ENCODE assay signal across 8 mouse cellular contexts in genomic region chr5:66730621-66731301, GRCm38 (mm10). TPM values are rescaled to one million over a fixed set of nuclear protein-coding genes. Genes with fewer than 3 reads are reported as not detected.
DNase-seq lines count a peak whose midpoint lies in the region; ATAC-seq and TF ChIP-seq lines count a peak whose summit lies in the region.

No protein-coding gene starts in this region.

- ATAC-seq in heart, postnatal 0 days (ENCODE audit: insufficient read depth, low read depth): peak; percentile 41; the same call in 1 of the 2 replicates
- no peak for ATAC-seq in heart, embryonic 11.5 days (replicated peaks; ENCODE audit: insufficient number of reproducible peaks, low FRiP score, low TSS enrichment)
- ATAC-seq in hindbrain, embryonic 12.5 days (ENCODE audit: low FRiP score): peak; percentile 94
- ATAC-seq in neural tube, embryonic 13.5 days (ENCODE audit: low read depth): peak; percentile 96
- no peak for ATAC-seq in megakaryocyte-erythroid progenitor cell, adult 5-6 weeks (replicated peaks; ENCODE audit: low FRiP score, low TSS enrichment, poor library complexity, severe bottlenecking)
- ATAC-seq in liver, embryonic 11.5 days (replicated peaks; ENCODE audit: low FRiP score): no peak

- no peaks in the 10 kb centered on the region for H3K9me3 ChIP-seq in heart, postnatal 0 days (replicated peaks; ENCODE audit: control insufficient read depth, low read length)
- no peaks in the 10 kb centered on the region for H3K9me3 ChIP-seq in heart, embryonic 11.5 days (replicated peaks; ENCODE audit: control insufficient read depth, low read length)
- no peaks in the 10 kb centered on the region for H3K9me3 ChIP-seq in hindbrain, embryonic 12.5 days (replicated peaks)
- no peaks in the 10 kb centered on the region for H3K9me3 ChIP-seq in neural tube, embryonic 13.5 days
- no peaks in the 10 kb centered on the region for H3K9me3 ChIP-seq in liver, embryonic 11.5 days (ENCODE audit: control insufficient read depth, low read length)

- peaks cover 17% of the 10 kb centered on the region; the same call in 1 of the 2 replicates for H3K27me3 ChIP-seq in heart, postnatal 0 days (ENCODE audit: control insufficient read depth, insufficient read depth, low read length)
- peaks cover 46% of the 10 kb centered on the region for H3K27me3 ChIP-seq in heart, embryonic 11.5 days (ENCODE audit: control insufficient read depth, insufficient read depth, low read length)
- no peaks in the 10 kb centered on the region for H3K27me3 ChIP-seq in hindbrain, embryonic 12.5 days
- no peaks in the 10 kb centered on the region for H3K27me3 ChIP-seq in neural tube, embryonic 13.5 days
- no peaks in the 10 kb centered on the region for H3K27me3 ChIP-seq in liver, embryonic 11.5 days (replicated peaks; ENCODE audit: control insufficient read depth, insufficient read depth, low read length)

- H3K36me3 ChIP-seq in heart, postnatal 0 days (replicated peaks; ENCODE audit: control insufficient read depth, insufficient read depth, low read length): no peaks in the 10 kb centered on the region
- H3K36me3 ChIP-seq in heart, embryonic 11.5 days (ENCODE audit: control insufficient read depth, insufficient read depth, low read length): no peaks in the 10 kb centered on the region
- H3K36me3 ChIP-seq in hindbrain, embryonic 12.5 days: no peaks in the 10 kb centered on the region
- no peaks in the 10 kb centered on the region for H3K36me3 ChIP-seq in neural tube, embryonic 13.5 days
- H3K36me3 ChIP-seq in liver, embryonic 11.5 days (ENCODE audit: control insufficient read depth, insufficient read depth, low read length): no peaks in the 10 kb centered on the region

- TF ChIP-seq EP300 in heart, postnatal 0 days (IDR thresholded peaks at IDR 0.05; ENCODE audit: low read depth): no peak

- peak; percentile 64 for DNase-seq in heart, postnatal 0 days (ENCODE audit: low spot score)
- DNase-seq in embryo, embryonic 10 days (ENCODE audit: low spot score): peak; percentile 90
- DNase-seq in layer of hippocampus, postnatal 36 days: peak; percentile 36 to 44
- DNase-seq in liver, embryonic 11.5 days (ENCODE audit: low spot score): no peak

- H3K27ac ChIP-seq in heart, postnatal 0 days (ENCODE audit: low read depth): no peak overlapping the region
- no peak overlapping the region for H3K27ac ChIP-seq in heart, embryonic 11.5 days (ENCODE audit: low read depth, low read length)
- peak overlapping the region; percentile 62 for H3K27ac ChIP-seq in hindbrain, embryonic 12.5 days
- peak overlapping the region; percentile 49; the same call in 1 of the 2 replicates for H3K27ac ChIP-seq in neural tube, embryonic 13.5 days (replicated peaks)
- no peak overlapping the region for H3K27ac ChIP-seq in liver, embryonic 11.5 days (ENCODE audit: low read depth, low read length)

- H3K4me2 ChIP-seq in heart, postnatal 0 days (ENCODE audit: low read depth, low read length): no peak overlapping the region
- H3K4me2 ChIP-seq in heart, embryonic 11.5 days: no peak overlapping the region
- peak overlapping the region; percentile 34 for H3K4me2 ChIP-seq in hindbrain, embryonic 12.5 days (replicated peaks)
- peak overlapping the region; percentile 38 for H3K4me2 ChIP-seq in neural tube, embryonic 13.5 days
- no peak overlapping the region for H3K4me2 ChIP-seq in liver, embryonic 11.5 days

- no peak for TF ChIP-seq CTCF in heart, postnatal 0 days (IDR thresholded peaks at IDR 0.05; ENCODE audit: low read depth)

- no peak overlapping the region for H3K4me3 ChIP-seq in heart, postnatal 0 days (ENCODE audit: low read depth, low read length)
- no peak overlapping the region for H3K4me3 ChIP-seq in heart, embryonic 11.5 days (ENCODE audit: low read depth, low read length)
- no peak overlapping the region for H3K4me3 ChIP-seq in hindbrain, embryonic 12.5 days
- no peak overlapping the region for H3K4me3 ChIP-seq in neural tube, embryonic 13.5 days
- no peak overlapping the region for H3K4me3 ChIP-seq in liver, embryonic 11.5 days (ENCODE audit: low read depth, low read length)

- 51% methylated on average over 11 of the region's 11 CpGs for WGBS in heart, postnatal 0 days
- WGBS in heart, embryonic 11.5 days (ENCODE audit: insufficient replicate concordance): 48% methylated on average over 11 of the region's 11 CpGs
- WGBS in hindbrain, embryonic 12.5 days: 28% methylated on average over 11 of the region's 11 CpGs
- WGBS in neural tube, embryonic 13.5 days: 18% methylated on average over 11 of the region's 11 CpGs
- WGBS in liver, embryonic 11.5 days: 50% methylated on average over 11 of the region's 11 CpGs

- no peaks in the 10 kb centered on the region for H3K4me1 ChIP-seq in heart, postnatal 0 days (ENCODE audit: control insufficient read depth, insufficient read depth)
- no peaks in the 10 kb centered on the region for H3K4me1 ChIP-seq in heart, embryonic 11.5 days (ENCODE audit: control insufficient read depth, insufficient read depth, low read length)
- peaks cover 8% of the 10 kb centered on the region for H3K4me1 ChIP-seq in hindbrain, embryonic 12.5 days
- peaks cover 15% of the 10 kb centered on the region for H3K4me1 ChIP-seq in neural tube, embryonic 13.5 days (replicated peaks)
- no peaks in the 10 kb centered on the region for H3K4me1 ChIP-seq in liver, embryonic 11.5 days (replicated peaks; ENCODE audit: control insufficient read depth, insufficient read depth, low read length)

- no peak overlapping the region for H3K9ac ChIP-seq in heart, postnatal 0 days (replicated peaks; ENCODE audit: low read depth, low read length)
- no peak overlapping the region for H3K9ac ChIP-seq in heart, embryonic 11.5 days (ENCODE audit: low read depth, low read length)
- no peak overlapping the region for H3K9ac ChIP-seq in hindbrain, embryonic 12.5 days
- no peak overlapping the region for H3K9ac ChIP-seq in neural tube, embryonic 13.5 days
- H3K9ac ChIP-seq in liver, embryonic 11.5 days (ENCODE audit: low read depth, low read length): no peak overlapping the region

RNA-seq across cellular contexts. Expression of gene Limch1, which starts 14.9 kb away (rescaled TPM):
- total RNA-seq in heart, postnatal 0 days (2014; rRNA removed; ENCODE audit: low replicate concordance): 30.0 and 33.8 TPM in 2 replicates
- 19.0 and 21.1 TPM in 2 replicates for polyA plus RNA-seq in heart, postnatal 0 days (2015; fragmentation: Nextera tagmentation; extraction: Ambion mirVana)
- 28.2 and 32.8 TPM in 2 replicates for polyA plus RNA-seq in heart, embryonic 11.5 days (2014; fragmentation: Nextera tagmentation; extraction: Ambion mirVana)
- 64.0 and 64.9 TPM in 2 replicates for polyA plus RNA-seq in hindbrain, embryonic 12.5 days (2016; fragmentation: Nextera tagmentation; extraction: Ambion mirVana)
- 100 to 1,000 TPM; 119 to 142 TPM for total RNA-seq in layer of hippocampus, postnatal 36 days (2021)
- 52.8 and 62.9 TPM in 2 replicates for polyA plus RNA-seq in neural tube, embryonic 13.5 days (2015; fragmentation: Nextera tagmentation; extraction: Ambion mirVana)
- total RNA-seq in megakaryocyte-erythroid progenitor cell, adult 5-6 weeks (2014; fragmentation: Nextera tagmentation): not detected in 2 replicates
- total RNA-seq in megakaryocyte-erythroid progenitor cell, adult 5-6 weeks (2017): not detected in 2 replicates
- polyA plus RNA-seq in liver, embryonic 11.5 days (2014; fragmentation: Nextera tagmentation; extraction: Ambion mirVana): 11.6 and 13.4 TPM in 2 replicates

RNA-seq across cellular contexts. Expression of gene Uchl1, which starts 54.9 kb away (rescaled TPM):
- total RNA-seq in heart, postnatal 0 days (2014; rRNA removed; ENCODE audit: low replicate concordance): 97.4 and 108 TPM in 2 replicates
- polyA plus RNA-seq in heart, postnatal 0 days (2015; fragmentation: Nextera tagmentation; extraction: Ambion mirVana): 56.7 and 69.9 TPM in 2 replicates
- polyA plus RNA-seq in heart, embryonic 11.5 days (2014; fragmentation: Nextera tagmentation; extraction: Ambion mirVana): 128 and 136 TPM in 2 replicates
- 592 and 600 TPM in 2 replicates for polyA plus RNA-seq in hindbrain, embryonic 12.5 days (2016; fragmentation: Nextera tagmentation; extraction: Ambion mirVana)
- total RNA-seq in layer of hippocampus, postnatal 36 days (2021): 100 to 1,000 TPM; 825 to 952 TPM
- 1,095 and 1,278 TPM in 2 replicates for polyA plus RNA-seq in neural tube, embryonic 13.5 days (2015; fragmentation: Nextera tagmentation; extraction: Ambion mirVana)
- total RNA-seq in megakaryocyte-erythroid progenitor cell, adult 5-6 weeks (2014; fragmentation: Nextera tagmentation): 0.48 TPM in 1 of 2 replicates, not detected in the other
- total RNA-seq in megakaryocyte-erythroid progenitor cell, adult 5-6 weeks (2017): 1.4 TPM in 1 of 2 replicates, not detected in the other
- 11.3 and 14.0 TPM in 2 replicates for polyA plus RNA-seq in liver, embryonic 11.5 days (2014; fragmentation: Nextera tagmentation; extraction: Ambion mirVana)

Comparison
In these comparisons a context has a peak if more than half of its experiments do, and no peak if none do; other contexts are left out.
1. ATAC-seq: peak in heart, postnatal 0 days (single experiment), hindbrain, embryonic 12.5 days (single experiment) and neural tube, embryonic 13.5 days (single experiment); none in heart, embryonic 11.5 days (single experiment), megakaryocyte-erythroid progenitor cell, adult 5-6 weeks (single experiment) and liver, embryonic 11.5 days (single experiment).
2. H3K27ac ChIP-seq: peak in hindbrain, embryonic 12.5 days (single experiment) and neural tube, embryonic 13.5 days (single experiment); none in heart, postnatal 0 days (single experiment), heart, embryonic 11.5 days (single experiment) and liver, embryonic 11.5 days (single experiment).
3. H3K4me2 ChIP-seq: peak in hindbrain, embryonic 12.5 days (single experiment) and neural tube, embryonic 13.5 days (single experiment); none in heart, postnatal 0 days (single experiment), heart, embryonic 11.5 days (single experiment) and liver, embryonic 11.5 days (single experiment).